Mouse (Mus musculus) C2C12 (cell line): ENCODE data around the gene Cask. TPM values are rescaled to one million over a fixed set of nuclear protein-coding genes. Genes with fewer than 3 reads are reported as not detected.

ENCODE experiments used
- H3K27me3 ChIP-seq: one replicate; pipeline ENCODE4 v1.6.1; 2011; ENCODE audit not compliant: control insufficient read depth, insufficient read depth, insufficient read length
- H3K36me3 ChIP-seq: one replicate; pipeline ENCODE4 v1.6.1; 2011; ENCODE audit not compliant: control insufficient read depth, insufficient read depth
- H3K4me3 ChIP-seq: one replicate; pipeline ENCODE4 v1.5.1; 2011; ENCODE audit warnings: mild to moderate bottlenecking, control low read depth; ENCODE audit not compliant: poor library complexity, insufficient read depth, severe bottlenecking
- H3K79me2 ChIP-seq: one replicate; pipeline ENCODE4 v1.6.1; 2011; ENCODE audit not compliant: control insufficient read depth, insufficient read depth
- H3K79me3 ChIP-seq: one replicate; pipeline ENCODE4 v1.6.1; 2011; ENCODE audit warnings: low read depth, control low read depth
- H3ac ChIP-seq: one replicate; pipeline ENCODE3; 2011; ENCODE audit warnings: low read depth; ENCODE audit not compliant: control insufficient read depth, insufficient read length
- CEBPB ChIP-seq: IDR thresholded peaks from one replicate; pipeline ENCODE4 v1.6.1; 2011; ENCODE audit warnings: low read depth, mild to moderate bottlenecking, control low read depth, moderate library complexity
- CTCF ChIP-seq: IDR thresholded peaks from one replicate; pipeline ENCODE4 v1.5.1; 2011; ENCODE audit not compliant: control insufficient read depth, insufficient read depth, insufficient read length
- FOSL1 ChIP-seq: IDR thresholded peaks from one replicate; pipeline ENCODE4 v1.8.0; 2011; ENCODE audit warnings: mild to moderate bottlenecking, low read length; ENCODE audit not compliant: poor library complexity, insufficient read depth, severe bottlenecking
- MAX ChIP-seq: IDR thresholded peaks from one replicate; pipeline ENCODE4 v1.6.1; 2011; ENCODE audit warnings: mild to moderate bottlenecking, control low read depth
- MYOD1 ChIP-seq: IDR thresholded peaks from one replicate; pipeline ENCODE4 v1.6.1; 2011; ENCODE audit warnings: low read depth; ENCODE audit not compliant: control insufficient read depth, insufficient read length
- MYOG ChIP-seq: IDR thresholded peaks from one replicate; pipeline ENCODE4 v1.6.1; 2011; ENCODE audit not compliant: control insufficient read depth, insufficient read length; ENCODE audit errors: extremely low read depth
- USF1 ChIP-seq: IDR thresholded peaks from one replicate; pipeline ENCODE4 v1.6.1; 2011; ENCODE audit warnings: low read depth, mild to moderate bottlenecking, control low read depth, moderate library complexity
- polyA plus RNA-seq: library from polyadenylated mRNA; unstranded; fragments of >200 nt; fragmentation: generic; extraction: Trizol; gene quantifications from one replicate; pipeline ENCODE4 v1.2.1, GENCODE M21; 2012; ENCODE audit warnings: missing spikeins

Gene Cask
- polyA plus RNA-seq, 1 experiment: 9.2 TPM

GRCm38 (mm10) chrX:13673001-13673400 lies 178.2 kb downstream of the Cask start:
- H3ac ChIP-seq: no peak overlapping the region
- no peak overlapping the region for H3K4me3 ChIP-seq
- no peaks in the 10 kb centered on the region for H3K79me2 ChIP-seq
- TF ChIP-seq MYOD1 (no peak), MAX (no peak), FOSL1 (no peak), MYOG (no peak), CTCF (no peak)
- no peaks in the 10 kb centered on the region for H3K79me3 ChIP-seq
- H3K27me3 ChIP-seq: no peaks in the 10 kb centered on the region
- no peaks in the 10 kb centered on the region for H3K36me3 ChIP-seq

DNA sequence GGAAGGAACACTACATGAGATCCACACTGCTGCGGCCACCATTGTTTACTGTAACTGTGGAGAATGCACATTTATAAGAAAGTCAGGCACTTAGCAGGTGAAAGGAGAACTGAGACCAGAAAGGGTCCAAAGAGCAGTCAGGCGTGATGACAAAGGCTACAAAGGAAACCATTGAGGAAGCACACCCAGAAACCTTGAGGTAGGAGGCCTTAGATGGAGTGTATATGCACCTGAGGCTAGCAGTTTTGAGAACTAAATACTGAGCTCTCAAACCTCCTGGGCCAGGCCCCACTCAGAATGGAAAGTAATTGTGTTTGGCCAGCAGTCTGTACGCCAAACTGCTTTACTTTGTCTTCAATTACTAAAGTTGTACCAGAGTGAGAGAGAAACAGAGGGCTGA lies 180.8 kb downstream of the Cask start:
- no peaks in the 10 kb centered on the region for H3K27me3 ChIP-seq
- no peaks in the 10 kb centered on the region for H3K79me3 ChIP-seq
- H3ac ChIP-seq: no peak overlapping the region
- no peak for TF ChIP-seq CTCF
- no peak for TF ChIP-seq MYOD1
- no peak for TF ChIP-seq USF1
- TF ChIP-seq FOSL1: no peak
- TF ChIP-seq MAX: no peak
- TF ChIP-seq MYOG: no peak
- no peak for TF ChIP-seq CEBPB
- H3K4me3 ChIP-seq: no peak overlapping the region
- no peaks in the 10 kb centered on the region for H3K79me2 ChIP-seq
- no peaks in the 10 kb centered on the region for H3K36me3 ChIP-seq

GRCm38 (mm10) chrX:13668867-13669266 lies 182.3 kb downstream of the Cask start:
- TF ChIP-seq MYOD1 (no peak), FOSL1 (no peak), MAX (no peak), CTCF (no peak), CEBPB (no peak), USF1 (no peak), MYOG (no peak)
- Histone ChIP-seq H3K79me2 (no peaks in the 10 kb centered on the region), H3K36me3 (no peaks in the 10 kb centered on the region), H3K4me3 (no peak overlapping the region), H3K27me3 (no peaks in the 10 kb centered on the region), H3K79me3 (no peaks in the 10 kb centered on the region), H3ac (no peak overlapping the region)

- no peaks in the 10 kb centered on the region for H3K79me2 ChIP-seq
- TF ChIP-seq FOSL1 (no peak), CTCF (no peak), MYOD1 (no peak), CEBPB (no peak), MAX (no peak), MYOG (no peak), USF1 (no peak)
- no peak within 1 kb of the TSS for H3ac ChIP-seq
- no peaks in the 10 kb centered on the region for H3K27me3 ChIP-seq
- H3K4me3 ChIP-seq: no peak within 1 kb of the TSS
- no peaks in the 10 kb centered on the region for H3K79me3 ChIP-seq
- no peaks in the 10 kb centered on the region for H3K36me3 ChIP-seq
Observed at GRCm38 (mm10) chrX:13661063-13661462, 190.1 kb downstream of the Cask start, which contains the start of gene Gpr82. TSS of gene Gpr82 (plus strand) at chrX:13661363.

DNA sequence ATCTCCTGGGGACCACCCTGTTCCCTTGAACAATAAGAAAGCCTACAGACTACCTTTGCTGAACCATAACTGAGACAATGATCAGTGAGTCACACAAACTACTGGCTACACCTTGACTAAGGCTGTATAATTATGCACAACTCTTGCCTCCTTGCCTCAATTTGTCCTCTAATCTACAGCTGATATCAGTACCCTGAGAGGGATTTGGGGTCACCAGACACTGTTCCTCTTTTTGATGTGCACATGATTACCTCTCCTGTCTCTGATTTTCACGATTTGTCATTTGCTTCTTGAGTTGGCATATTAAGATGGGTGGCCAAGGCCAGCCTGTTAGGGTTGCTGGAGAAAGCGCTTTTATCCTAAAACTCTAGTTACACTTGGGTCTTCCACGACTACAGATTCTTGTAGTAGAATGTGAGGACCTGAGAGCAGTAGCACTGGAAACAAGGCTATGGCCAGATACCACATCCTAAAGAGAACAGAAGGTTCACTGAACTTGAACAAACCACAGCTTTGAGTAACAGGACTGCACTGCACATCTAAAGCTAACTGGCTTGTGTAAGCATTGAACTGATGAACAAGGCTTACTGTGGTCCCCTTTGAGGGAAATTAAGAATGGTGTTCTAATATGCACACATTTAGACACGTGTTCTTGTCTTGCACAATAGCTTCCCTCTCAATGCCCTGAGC lies 191.8 kb downstream of the Cask start:
- Histone ChIP-seq H3K79me3 (no peaks in the 10 kb centered on the region), H3K79me2 (no peaks in the 10 kb centered on the region), H3K4me3 (no peak overlapping the region), H3K27me3 (no peaks in the 10 kb centered on the region), H3K36me3 (no peaks in the 10 kb centered on the region), H3ac (no peak overlapping the region)
- TF ChIP-seq MYOG (no peak), MAX (no peak)

DNA sequence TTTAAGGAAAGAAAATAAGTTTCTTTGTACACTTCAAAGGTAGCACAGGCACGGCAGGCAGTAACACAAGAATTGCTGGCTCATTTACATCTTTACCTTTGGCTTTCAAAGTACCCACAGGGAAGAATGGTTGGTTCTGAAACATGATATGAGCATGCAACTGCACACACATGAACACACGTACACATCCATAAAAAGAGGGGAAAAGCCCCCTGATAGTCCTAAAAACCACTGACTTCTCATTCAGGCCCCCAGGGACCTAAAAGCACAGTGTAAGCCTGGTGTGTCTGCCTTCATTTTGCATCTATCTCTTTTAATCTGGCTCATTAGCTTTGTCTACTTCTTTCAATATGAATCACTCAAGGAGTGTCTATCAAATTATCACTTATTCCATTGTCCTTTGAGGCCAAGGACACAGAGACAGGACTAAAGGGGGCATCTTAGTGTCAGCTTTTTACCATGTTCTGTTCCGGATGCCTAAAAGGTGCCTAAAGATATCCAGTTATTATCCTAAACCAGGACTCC lies 192.5 kb downstream of the Cask start:
- TF ChIP-seq USF1 (no peak), FOSL1 (no peak), CEBPB (no peak), MYOD1 (no peak), MAX (no peak), MYOG (no peak), CTCF (no peak)
- Histone ChIP-seq H3K79me3 (no peaks in the 10 kb centered on the region), H3ac (no peak overlapping the region), H3K27me3 (no peaks in the 10 kb centered on the region), H3K79me2 (no peaks in the 10 kb centered on the region), H3K36me3 (no peaks in the 10 kb centered on the region), H3K4me3 (no peak overlapping the region)
